Comparison of ENCODE assay signal across 8 mouse cellular contexts in genomic region chrX:105926121-105926735, GRCm38 (mm10). TPM values are rescaled to one million over a fixed set of nuclear protein-coding genes. Genes with fewer than 3 reads are reported as not detected.
DNase-seq lines count a peak whose midpoint lies in the region; ATAC-seq lines count a peak whose summit lies in the region.

No protein-coding gene starts in this region.

- DNase-seq in midbrain, embryonic 14.5 days, result no peak
- no peak for DNase-seq in midbrain, embryonic 11.5 days (ENCODE audit: low spot score, missing footprints)
- peak; percentile 18 to 21 for DNase-seq in adrenal gland, adult 18-20 months (ENCODE audit: low spot score in 2 of 2)
- no peak for DNase-seq in retina, postnatal 1 day
- DNase-seq in embryo, embryonic 11 days, result no peak

- no peaks in the 10 kb centered on the region for H3K36me3 ChIP-seq in midbrain, embryonic 14.5 days (ENCODE audit: control insufficient read depth, insufficient read depth, low read length)
- H3K36me3 ChIP-seq in midbrain, embryonic 11.5 days (ENCODE audit: control insufficient read depth, insufficient read depth, low read length), result no peaks in the 10 kb centered on the region; the same call in 1 of the 2 replicates
- H3K36me3 ChIP-seq in limb, embryonic 12.5 days, result peaks cover 8% of the 10 kb centered on the region; the same call in 1 of the 2 replicates
- no peaks in the 10 kb centered on the region for H3K36me3 ChIP-seq in neural tube, embryonic 14.5 days (ENCODE audit: control insufficient read depth, insufficient read depth, low read length)

- no peak overlapping the region for H3K4me3 ChIP-seq in midbrain, embryonic 14.5 days (replicated peaks; ENCODE audit: low read depth, low read length)
- H3K4me3 ChIP-seq in midbrain, embryonic 11.5 days (ENCODE audit: low read depth, low read length), result no peak overlapping the region
- no peak overlapping the region for H3K4me3 ChIP-seq in limb, embryonic 12.5 days (replicated peaks)
- H3K4me3 ChIP-seq in neural tube, embryonic 14.5 days (ENCODE audit: low read depth, low read length), result no peak overlapping the region

- no peak for ATAC-seq in midbrain, embryonic 14.5 days (ENCODE audit: low FRiP score, low TSS enrichment)
- ATAC-seq in midbrain, embryonic 11.5 days (ENCODE audit: low FRiP score), result no peak
- ATAC-seq in granulocyte monocyte progenitor cell, adult 5-6 weeks (replicated peaks; ENCODE audit: poor library complexity, severe bottlenecking), result peak; percentile 45
- ATAC-seq in limb, embryonic 12.5 days (ENCODE audit: insufficient number of reproducible peaks, insufficient read depth, low FRiP score, low TSS enrichment, low read depth), result no peak
- ATAC-seq in neural tube, embryonic 14.5 days (ENCODE audit: low read depth), result no peak

- 0 out of 2 replicates have a peak, but pooled peaks cover 3% of the 10 kb centered on the region for H3K4me1 ChIP-seq in midbrain, embryonic 14.5 days (ENCODE audit: control insufficient read depth, insufficient read depth, low read length)
- H3K4me1 ChIP-seq in midbrain, embryonic 11.5 days (ENCODE audit: control insufficient read depth, insufficient read depth, low read length), result peaks cover 3% of the 10 kb centered on the region; the same call in 1 of the 2 replicates
- peaks cover 7% of the 10 kb centered on the region; the same call in 1 of the 2 replicates for H3K4me1 ChIP-seq in limb, embryonic 12.5 days (replicated peaks)
- peaks cover 7% of the 10 kb centered on the region; the same call in 1 of the 2 replicates for H3K4me1 ChIP-seq in neural tube, embryonic 14.5 days (ENCODE audit: control insufficient read depth, insufficient read depth, low read length)

- H3K27me3 ChIP-seq in midbrain, embryonic 14.5 days (ENCODE audit: control insufficient read depth, insufficient read depth, low read length), result no peaks in the 10 kb centered on the region
- H3K27me3 ChIP-seq in midbrain, embryonic 11.5 days (ENCODE audit: control insufficient read depth, insufficient read depth, low read length), result no peaks in the 10 kb centered on the region
- no peaks in the 10 kb centered on the region for H3K27me3 ChIP-seq in limb, embryonic 12.5 days
- H3K27me3 ChIP-seq in neural tube, embryonic 14.5 days (ENCODE audit: control insufficient read depth, insufficient read depth, low read length), result no peaks in the 10 kb centered on the region

- no peaks in the 10 kb centered on the region for H3K9me3 ChIP-seq in midbrain, embryonic 14.5 days (ENCODE audit: control insufficient read depth, low read length)
- H3K9me3 ChIP-seq in midbrain, embryonic 11.5 days (ENCODE audit: control insufficient read depth, low read length), result no peaks in the 10 kb centered on the region
- peaks cover 8% of the 10 kb centered on the region; the same call in 1 of the 2 replicates for H3K9me3 ChIP-seq in limb, embryonic 12.5 days
- H3K9me3 ChIP-seq in neural tube, embryonic 14.5 days (ENCODE audit: control insufficient read depth, low read length), result no peaks in the 10 kb centered on the region

- H3K27ac ChIP-seq in midbrain, embryonic 14.5 days (replicated peaks; ENCODE audit: low read depth, low read length), result no peak overlapping the region
- H3K27ac ChIP-seq in midbrain, embryonic 11.5 days (ENCODE audit: low read depth, low read length), result no peak overlapping the region
- no peak overlapping the region for H3K27ac ChIP-seq in limb, embryonic 12.5 days
- H3K27ac ChIP-seq in neural tube, embryonic 14.5 days (ENCODE audit: low read depth, low read length), result no peak overlapping the region

- H3K4me2 ChIP-seq in midbrain, embryonic 14.5 days (ENCODE audit: low read length), result peak overlapping the region; percentile 57
- no peak overlapping the region for H3K4me2 ChIP-seq in midbrain, embryonic 11.5 days
- H3K4me2 ChIP-seq in limb, embryonic 12.5 days, result 0 out of 2 replicates have a peak overlapping the region, but pooled peaks have one; percentile 58
- peak overlapping the region; percentile 46; the same call in 1 of the 2 replicates for H3K4me2 ChIP-seq in neural tube, embryonic 14.5 days (ENCODE audit: low read depth, low read length)

- H3K9ac ChIP-seq in midbrain, embryonic 14.5 days (replicated peaks; ENCODE audit: low read length), result no peak overlapping the region
- H3K9ac ChIP-seq in midbrain, embryonic 11.5 days (ENCODE audit: low read length), result no peak overlapping the region
- no peak overlapping the region for H3K9ac ChIP-seq in limb, embryonic 12.5 days (replicated peaks)
- no peak overlapping the region for H3K9ac ChIP-seq in neural tube, embryonic 14.5 days (replicated peaks; ENCODE audit: low read depth, low read length)

- WGBS in midbrain, embryonic 14.5 days, result 75% methylated on average over 12 of the region's 12 CpGs
- 82% methylated on average over 12 of the region's 12 CpGs for WGBS in midbrain, embryonic 11.5 days
- 80% methylated on average over 12 of the region's 12 CpGs for WGBS in limb, embryonic 12.5 days
- 81% methylated on average over 12 of the region's 12 CpGs for WGBS in neural tube, embryonic 14.5 days

RNA-seq across cellular contexts. Expression of gene Atrx, which starts 3.0 kb away (rescaled TPM):
- 235 and 271 TPM in 2 replicates for polyA plus RNA-seq in midbrain, embryonic 14.5 days (2014; fragmentation: Nextera tagmentation; extraction: Ambion mirVana)
- polyA plus RNA-seq in midbrain, embryonic 11.5 days (2014; fragmentation: Nextera tagmentation; extraction: Ambion mirVana), result 196 and 214 TPM in 2 replicates
- 10 to 100 TPM; 78.5 to 99.6 TPM for total RNA-seq in adrenal gland, adult 18-20 months (2021)
- 140 and 177 TPM in 2 replicates for total RNA-seq in granulocyte monocyte progenitor cell, adult 5-6 weeks (2014; fragmentation: Nextera tagmentation)
- total RNA-seq in granulocyte monocyte progenitor cell, adult 5-6 weeks (2017), result 234 and 269 TPM in 2 replicates
- polyA plus RNA-seq in limb, embryonic 12.5 days (2016; fragmentation: Nextera tagmentation; extraction: Ambion mirVana), result 252 and 261 TPM in 2 replicates
- polyA plus RNA-seq in neural tube, embryonic 14.5 days (2014; fragmentation: Nextera tagmentation; extraction: Ambion mirVana), result 237 and 266 TPM in 2 replicates

Comparison
In these comparisons a context has a peak if more than half of its experiments do, and no peak if none do; other contexts are left out.
1. DNase-seq: peak in adrenal gland, adult 18-20 months (2 of 2); none in midbrain, embryonic 14.5 days (single experiment), midbrain, embryonic 11.5 days (single experiment), retina, postnatal 1 day (single experiment) and embryo, embryonic 11 days (single experiment).